Mouse (Mus musculus) hindbrain, embryonic 15.5 days (tissue): ENCODE data around the gene Edn2. TPM values are rescaled to one million over a fixed set of nuclear protein-coding genes. Genes with fewer than 3 reads are reported as not detected.

Source experiments
- ATAC-seq: fragments of 200-750 bp; cut with Nextera tagmentation; 2 replicates; pipeline ENCODE4 v1.8.0; 2017; ENCODE audit warnings: low read depth, moderate number of reproducible peaks, moderate TSS enrichment; ENCODE audit not compliant: low FRiP score
- H3K27ac ChIP-seq: fragments of 300-500 bp; sonication (generic); replicated peaks from 2 replicates; pipeline ENCODE4 v1.5.1; 2015; ENCODE audit warnings: mild to moderate bottlenecking, inconsistent platforms
- H3K27me3 ChIP-seq: fragments of 300-500 bp; sonication (generic); 2 replicates; pipeline ENCODE4 v1.6.1; 2015; ENCODE audit warnings: control low read depth, inconsistent platforms
- H3K36me3 ChIP-seq: fragments of 300-500 bp; sonication (generic); 2 replicates; pipeline ENCODE4 v1.6.1; 2015; ENCODE audit warnings: control low read depth, inconsistent platforms
- H3K4me1 ChIP-seq: fragments of 300-500 bp; sonication (generic); replicated peaks from 2 replicates; pipeline ENCODE4 v1.6.1; 2015; ENCODE audit warnings: control low read depth, inconsistent platforms
- H3K4me2 ChIP-seq: fragments of 300-500 bp; sonication (generic); 2 replicates; pipeline ENCODE4 v1.6.1; 2015; ENCODE audit warnings: moderate library complexity, mild to moderate bottlenecking, inconsistent platforms
- H3K4me3 ChIP-seq: fragments of 300-500 bp; sonication (generic); 2 replicates; pipeline ENCODE4 v1.5.1; 2015; ENCODE audit warnings: mild to moderate bottlenecking, inconsistent platforms
- H3K9ac ChIP-seq: fragments of 300-500 bp; sonication (generic); 2 replicates; pipeline ENCODE4 v1.6.1; 2015; ENCODE audit warnings: inconsistent platforms
- H3K9me3 ChIP-seq: fragments of 300-500 bp; sonication (generic); 2 replicates; pipeline ENCODE4 v1.6.1; 2016; ENCODE audit warnings: control low read depth, inconsistent platforms
- WGBS: fragments of 180-500 bp; shearing (Covaris S2); methylation state at CpG from one replicate; pipeline ENCODE4 v1.1.7; 2015; 5-methylcytosine and 5-hydroxymethylcytosine counted together
- polyA plus RNA-seq: library from polyadenylated mRNA; unstranded; fragments of >200 nt; fragmentation: Nextera tagmentation; extraction: Ambion mirVana; gene quantifications from 2 replicates; pipeline ENCODE4 v1.2.1, GENCODE M21; 2015

Edn2 gene
- polyA plus RNA-seq, 1 experiment from 2014 or later = 0.10 TPM

- WGBS = 82% methylated on average over 1 of the region's 1 CpGs
- H3K36me3 ChIP-seq = no peaks in the 10 kb centered on the region
These were observed 19.2 kb upstream of the Edn2 start for GRCm38 (mm10) chr4:120141810-120142209.

GRCm38 (mm10) chr4:120142905-120143304, 18.1 kb upstream of the Edn2 start:
- no peak overlapping the region for H3K27ac ChIP-seq
- no peak overlapping the region for H3K9ac ChIP-seq
- ATAC-seq = no peak
- H3K36me3 ChIP-seq = no peaks in the 10 kb centered on the region
- H3K9me3 ChIP-seq = no peaks in the 10 kb centered on the region
- no peak overlapping the region for H3K4me2 ChIP-seq
- WGBS = 80% methylated on average over 9 of the region's 9 CpGs
- H3K4me3 ChIP-seq = no peak overlapping the region
- no peaks in the 10 kb centered on the region for H3K27me3 ChIP-seq
- H3K4me1 ChIP-seq = no peaks in the 10 kb centered on the region

More at GRCm38 (mm10) chr4:120141810-120142209, 19.2 kb upstream of the Edn2 start:
- Histone ChIP-seq H3K27ac (no peak overlapping the region), H3K27me3 (no peaks in the 10 kb centered on the region), H3K9ac (no peak overlapping the region), H3K4me3 (no peak overlapping the region), H3K4me2 (no peak overlapping the region), H3K9me3 (no peaks in the 10 kb centered on the region), H3K4me1 (no peaks in the 10 kb centered on the region)
- no peak for ATAC-seq

DNA sequence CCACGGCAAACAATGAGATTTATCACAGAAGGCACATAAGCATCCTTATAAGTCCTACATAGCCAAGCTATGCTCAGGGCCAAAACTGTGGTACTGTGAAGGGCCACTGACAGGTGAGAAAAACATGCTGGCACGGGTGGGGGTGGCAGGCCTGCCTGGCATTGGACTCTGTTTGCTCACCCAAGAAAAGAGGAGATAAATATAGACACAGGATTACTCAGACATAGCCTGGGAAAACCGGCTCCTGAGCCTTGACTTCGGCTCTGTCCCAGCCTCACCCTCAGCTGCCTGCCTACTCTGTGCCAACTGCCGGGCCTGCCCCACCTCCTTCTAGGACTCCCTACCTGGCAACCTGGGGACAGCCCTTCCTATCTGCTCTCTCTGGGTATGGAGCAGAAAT, 16.7 kb upstream of the Edn2 start:
- H3K9me3 ChIP-seq = no peaks in the 10 kb centered on the region
- H3K27me3 ChIP-seq = no peaks in the 10 kb centered on the region
- no peak for ATAC-seq
- H3K4me1 ChIP-seq = peaks cover 10% of the 10 kb centered on the region
- no peak overlapping the region for H3K4me3 ChIP-seq
- H3K27ac ChIP-seq = no peak overlapping the region
- no peak overlapping the region for H3K4me2 ChIP-seq
- 88% methylated on average over 5 of the region's 5 CpGs for WGBS
- H3K36me3 ChIP-seq = no peaks in the 10 kb centered on the region
- H3K9ac ChIP-seq = no peak overlapping the region

GRCm38 (mm10) chr4:120145931-120146330, 15.1 kb upstream of the Edn2 start:
- H3K4me1 ChIP-seq = peaks cover 10% of the 10 kb centered on the region
- ATAC-seq = no peak
- no peak overlapping the region for H3K4me3 ChIP-seq
- no peaks in the 10 kb centered on the region for H3K27me3 ChIP-seq
- H3K36me3 ChIP-seq = no peaks in the 10 kb centered on the region
- no peaks in the 10 kb centered on the region for H3K9me3 ChIP-seq
- no peak overlapping the region for H3K4me2 ChIP-seq
- no peak overlapping the region for H3K27ac ChIP-seq
- 87% methylated on average over 8 of the region's 8 CpGs for WGBS
- H3K9ac ChIP-seq = no peak overlapping the region

DNA sequence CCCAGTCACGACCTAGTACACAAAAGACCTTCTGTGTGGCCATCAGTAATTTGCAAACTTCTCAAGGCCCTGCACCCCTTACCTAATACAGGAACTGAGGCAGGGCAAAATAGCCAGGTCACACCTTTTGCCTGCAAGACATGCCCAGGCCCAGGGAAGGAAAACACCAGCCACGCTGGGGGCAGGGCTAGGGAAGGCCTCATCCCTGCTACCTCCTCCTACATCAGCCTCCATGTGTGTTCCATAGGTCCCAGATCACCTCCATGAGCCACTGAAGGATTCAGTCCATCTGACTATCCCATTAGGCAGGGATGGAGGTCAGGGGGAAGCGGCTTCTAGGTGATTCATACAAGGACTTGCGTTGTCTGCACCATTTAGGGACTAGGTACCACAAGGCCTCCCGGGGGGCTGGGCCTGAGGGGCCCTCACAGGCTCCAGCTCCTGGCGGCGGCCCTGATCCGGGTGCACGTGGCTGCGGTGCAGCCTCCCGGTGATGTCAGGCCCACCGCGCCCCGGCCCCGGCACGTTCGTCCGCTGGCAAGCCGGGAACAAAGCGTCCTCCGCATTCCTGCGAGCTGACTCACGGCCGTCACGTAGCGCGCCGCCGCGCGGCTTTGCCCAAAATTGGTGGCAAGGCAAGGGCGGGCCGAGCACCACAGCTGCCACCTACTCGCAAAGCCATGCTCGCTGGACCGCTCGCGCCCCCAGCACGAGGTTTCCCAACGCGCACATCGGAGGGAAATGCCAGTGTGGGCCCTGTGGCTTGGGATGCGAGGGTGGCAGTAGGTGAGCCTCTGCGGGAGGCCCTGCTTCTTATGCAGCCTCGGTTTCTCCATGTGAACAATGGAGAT, 12.5 kb upstream of the Edn2 start:
- 0 out of 2 replicates have a peak overlapping the region, but pooled peaks have one; percentile 1 for H3K4me3 ChIP-seq
- no peaks in the 10 kb centered on the region for H3K9me3 ChIP-seq
- H3K4me2 ChIP-seq = peak overlapping the region; percentile 58
- 7% methylated on average over 45 of the region's 45 CpGs for WGBS
- H3K27ac ChIP-seq = peak overlapping the region; percentile 59; the same call in 1 of the 2 replicates
- peaks cover 10% of the 10 kb centered on the region for H3K4me1 ChIP-seq
- no peaks in the 10 kb centered on the region for H3K27me3 ChIP-seq
- H3K36me3 ChIP-seq = no peaks in the 10 kb centered on the region
- peak overlapping the region; percentile 39 for H3K9ac ChIP-seq
- ATAC-seq = peak; percentile 81

DNA sequence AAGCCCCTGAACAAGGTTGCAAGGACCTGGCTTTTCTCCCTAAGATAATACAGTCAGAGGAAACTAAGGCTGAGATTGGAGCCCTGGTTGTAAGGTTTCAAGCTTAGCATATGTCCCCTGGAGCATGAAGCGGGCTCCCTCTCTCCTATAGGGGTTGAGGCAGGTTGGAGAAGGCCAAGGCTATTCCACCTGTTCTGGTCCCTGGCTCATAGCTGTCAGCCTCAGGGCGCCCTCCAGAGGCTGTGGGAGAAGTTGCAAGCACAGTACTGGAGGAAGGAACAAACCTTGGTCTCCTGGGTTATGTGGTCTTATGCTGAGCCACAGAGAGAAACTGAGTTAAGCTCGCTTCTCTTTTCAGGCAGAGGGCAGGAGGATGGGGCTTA, 11.9 kb upstream of the Edn2 start:
- Histone ChIP-seq H3K36me3 (no peaks in the 10 kb centered on the region), H3K9me3 (no peaks in the 10 kb centered on the region), H3K4me2 (peak overlapping the region; percentile 58), H3K9ac (peak overlapping the region; percentile 39), H3K4me1 (peaks cover 10% of the 10 kb centered on the region), H3K27me3 (no peaks in the 10 kb centered on the region), H3K4me3 (0 out of 2 replicates have a peak overlapping the region, but pooled peaks have one; percentile 1), H3K27ac (no peak overlapping the region)
- 36% methylated on average over 3 of the region's 3 CpGs for WGBS
- ATAC-seq = no peak

- Histone ChIP-seq H3K4me2 (no peak overlapping the region), H3K4me1 (peaks cover 10% of the 10 kb centered on the region), H3K27me3 (no peaks in the 10 kb centered on the region), H3K27ac (no peak overlapping the region), H3K36me3 (no peaks in the 10 kb centered on the region), H3K9me3 (no peaks in the 10 kb centered on the region), H3K9ac (no peak overlapping the region), H3K4me3 (no peak overlapping the region)
- ATAC-seq = no peak
- WGBS = 67% methylated on average over 6 of the region's 6 CpGs
These were observed 10.6 kb upstream of the Edn2 start for GRCm38 (mm10) chr4:120150345-120150920.

DNA sequence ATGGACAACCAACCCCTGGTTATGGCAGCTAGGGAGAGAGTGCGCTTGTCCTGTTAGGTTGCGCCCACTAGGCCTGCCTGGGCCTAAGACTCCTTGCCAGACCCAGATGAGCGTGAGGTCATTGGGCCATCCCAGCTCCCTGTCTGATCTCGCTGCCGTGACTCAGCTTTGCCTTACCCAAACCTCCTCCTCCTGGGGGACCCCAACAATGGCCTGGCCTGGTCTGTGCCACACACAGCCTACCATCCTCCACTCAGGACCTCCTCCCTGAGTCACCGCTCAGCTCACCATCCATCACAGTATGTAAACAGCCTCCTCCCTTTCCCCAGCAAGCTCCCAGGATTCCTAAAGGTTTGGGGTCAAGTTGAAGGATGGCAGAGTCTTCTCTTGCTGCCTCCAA, 9.1 kb upstream of the Edn2 start:
- H3K9ac ChIP-seq = no peak overlapping the region

DNA sequence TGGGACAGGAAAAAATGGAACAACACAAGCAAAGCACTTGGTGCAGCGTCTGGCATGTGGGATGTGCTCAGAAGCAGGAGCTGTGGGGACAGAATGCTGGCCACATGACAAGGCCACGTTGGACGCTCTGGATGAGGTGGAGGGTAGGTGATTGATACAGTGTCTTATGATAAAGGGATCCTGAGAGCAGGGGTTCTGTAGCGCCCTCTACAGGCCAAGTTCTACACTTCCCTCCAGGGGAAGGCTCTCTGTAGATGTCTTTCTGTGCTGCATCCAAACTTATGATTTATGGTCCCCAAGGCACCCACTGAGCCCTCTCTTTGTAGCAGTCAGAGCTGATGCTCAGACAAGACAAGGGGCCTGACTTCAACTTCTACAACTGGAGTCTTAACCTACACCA, 8.4 kb upstream of the Edn2 start:
- no peak overlapping the region for H3K4me2 ChIP-seq
- no peaks in the 10 kb centered on the region for H3K27me3 ChIP-seq
- no peaks in the 10 kb centered on the region for H3K9me3 ChIP-seq
- peaks cover 10% of the 10 kb centered on the region for H3K4me1 ChIP-seq
- no peak overlapping the region for H3K9ac ChIP-seq
- no peak overlapping the region for H3K27ac ChIP-seq
- no peaks in the 10 kb centered on the region for H3K36me3 ChIP-seq
- no peak overlapping the region for H3K4me3 ChIP-seq
- no peak for ATAC-seq
- 77% methylated on average over 4 of the region's 4 CpGs for WGBS

More for the DNA sequence above, 9.1 kb upstream of the Edn2 start:
- Histone ChIP-seq H3K27me3 (no peaks in the 10 kb centered on the region), H3K36me3 (no peaks in the 10 kb centered on the region), H3K4me2 (no peak overlapping the region), H3K27ac (no peak overlapping the region), H3K4me1 (peaks cover 10% of the 10 kb centered on the region), H3K9me3 (no peaks in the 10 kb centered on the region), H3K4me3 (no peak overlapping the region)
- no peak for ATAC-seq
- 79% methylated on average over 6 of the region's 6 CpGs for WGBS

- Histone ChIP-seq H3K4me3 (no peak overlapping the region), H3K36me3 (no peaks in the 10 kb centered on the region), H3K9me3 (no peaks in the 10 kb centered on the region), H3K4me2 (no peak overlapping the region), H3K4me1 (peaks cover 4% of the 10 kb centered on the region), H3K27me3 (no peaks in the 10 kb centered on the region), H3K9ac (no peak overlapping the region), H3K27ac (no peak overlapping the region)
- 90% methylated on average over 3 of the region's 3 CpGs for WGBS
- ATAC-seq = no peak
These were observed 7.3 kb upstream of the Edn2 start for GRCm38 (mm10) chr4:120153736-120154135.

DNA sequence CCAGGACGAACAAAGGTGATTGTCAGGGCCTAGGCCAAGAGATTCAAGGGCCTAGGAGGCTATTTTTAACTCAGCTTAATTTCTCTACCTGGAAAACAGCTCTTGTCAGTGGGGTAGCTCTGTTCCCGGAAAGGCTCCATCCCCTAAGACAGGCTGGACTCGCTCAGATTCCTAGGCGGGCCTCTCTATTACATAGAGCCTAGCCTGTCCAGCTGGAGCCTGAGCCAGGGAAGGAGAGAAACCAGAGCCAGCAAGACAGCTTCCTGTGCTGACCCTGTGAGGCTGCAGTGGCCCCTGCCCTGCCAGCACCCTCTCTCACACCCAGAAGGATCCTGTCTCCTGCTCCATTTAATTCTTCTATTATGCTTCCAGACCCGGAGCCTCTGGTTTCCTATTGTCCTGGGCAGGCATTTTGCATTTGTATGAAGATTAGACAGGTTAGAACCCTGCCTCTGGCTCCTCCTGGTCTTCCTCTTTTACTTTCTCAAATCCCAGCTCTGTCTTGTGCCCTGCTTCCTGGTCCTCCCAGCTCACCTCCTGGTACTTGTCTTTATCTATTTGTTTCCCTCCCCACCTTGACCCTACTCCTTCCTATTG, 2.2 kb upstream of the Edn2 start:
- Histone ChIP-seq H3K4me3 (no peak overlapping the region), H3K27ac (no peak overlapping the region), H3K9ac (no peak overlapping the region), H3K27me3 (no peaks in the 10 kb centered on the region), H3K9me3 (no peaks in the 10 kb centered on the region), H3K4me2 (no peak overlapping the region), H3K36me3 (no peaks in the 10 kb centered on the region), H3K4me1 (no peaks in the 10 kb centered on the region; the same call in 1 of the 2 replicates)
- no peak for ATAC-seq
- WGBS = 51% methylated on average over 5 of the region's 5 CpGs

DNA sequence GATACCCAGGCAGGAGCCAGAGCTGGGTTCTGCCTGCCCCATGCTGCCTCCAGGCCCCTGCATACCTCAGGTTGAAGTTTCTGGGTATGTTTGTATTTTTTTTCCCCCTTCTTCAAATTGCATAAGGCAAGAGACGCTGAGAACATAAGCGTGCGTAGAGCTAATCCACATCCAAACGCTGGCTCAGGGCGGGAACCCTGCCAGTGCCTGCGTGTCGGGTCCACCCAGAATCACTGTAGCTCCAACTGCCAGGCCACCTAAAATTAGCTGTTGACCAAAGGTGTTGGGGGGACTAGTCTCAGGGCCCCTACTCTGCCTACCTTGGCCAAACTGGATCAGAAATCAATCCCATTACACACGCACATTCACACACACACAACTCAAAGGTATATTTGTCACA, 1.6 kb downstream of the Edn2 start:
- Histone ChIP-seq H3K4me1 (no peaks in the 10 kb centered on the region; the same call in 1 of the 2 replicates), H3K27me3 (no peaks in the 10 kb centered on the region), H3K9me3 (no peaks in the 10 kb centered on the region), H3K36me3 (no peaks in the 10 kb centered on the region), H3K4me2 (no peak overlapping the region), H3K4me3 (no peak overlapping the region), H3K9ac (no peak overlapping the region), H3K27ac (no peak overlapping the region)
- WGBS = 81% methylated on average over 8 of the region's 8 CpGs
- ATAC-seq = no peak
